Mouse (Mus musculus): ENCODE data around the gene Mks1. TPM values are rescaled to one million over a fixed set of nuclear protein-coding genes. Genes with fewer than 3 reads are reported as not detected.
A peak's percentile ranks its signal among the peaks of the same experiment; 100 is the strongest.

The Mks1 gene
- total and polyA plus RNA-seq, 2 experiments from 2014 or later = 4.4 to 4.5 TPM

DNA sequence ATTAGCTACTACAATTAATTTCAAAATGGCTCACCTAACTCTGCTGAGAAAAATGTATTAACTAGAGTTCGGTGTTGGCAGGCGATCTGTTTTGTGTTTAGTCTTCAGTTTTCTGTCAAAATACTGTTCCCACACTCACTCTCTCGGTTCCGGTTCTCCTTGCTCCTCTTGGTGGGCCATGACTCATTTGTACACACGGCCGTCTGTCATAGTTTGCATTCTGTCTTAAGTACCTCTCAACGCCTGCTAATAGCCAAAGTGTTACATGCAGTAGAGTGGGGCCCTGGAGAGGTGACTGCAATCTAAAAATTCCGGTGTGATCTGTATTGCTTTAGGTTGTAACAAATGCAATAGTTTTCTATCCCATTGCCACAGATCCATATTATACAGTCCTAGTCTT is 12.3 kb upstream of the Mks1 start:
- Histone ChIP-seq H3K4me3 (ENCODE audit: low read depth, low read length) (no peak overlapping the region), H3K9me3 (replicated peaks; ENCODE audit: control insufficient read depth, low read length) (no peaks in the 10 kb centered on the region), H3K4me2 (ENCODE audit: low read depth, low read length) (no peak overlapping the region), H3K27me3 (ENCODE audit: control insufficient read depth, insufficient read depth, low read length) (no peaks in the 10 kb centered on the region), H3K36me3 (replicated peaks; ENCODE audit: control insufficient read depth, insufficient read depth, low read length) (no peaks in the 10 kb centered on the region), H3K27ac (ENCODE audit: low read depth) (no peak overlapping the region), H3K9ac (replicated peaks; ENCODE audit: low read depth, low read length) (no peak overlapping the region), H3K4me1 (ENCODE audit: control insufficient read depth, insufficient read depth) (peaks cover 12% of the 10 kb centered on the region)
- WGBS = 30% methylated on average over 8 of the region's 8 CpGs
- DNase-seq (ENCODE audit: low spot score) (peak; percentile 74), ATAC-seq (ENCODE audit: insufficient read depth, low read depth) (peak; percentile 95)
- no peak for TF ChIP-seq CTCF (IDR thresholded peaks at IDR 0.05; ENCODE audit: low read depth)
- TF ChIP-seq EP300 (IDR thresholded peaks at IDR 0.05; ENCODE audit: low read depth) = no peak

GRCm38 (mm10) chr11:87841436-87841835 is 11.6 kb upstream of the Mks1 start:
- Histone ChIP-seq H3K27ac (ENCODE audit: low read depth) (no peak overlapping the region), H3K27me3 (ENCODE audit: control insufficient read depth, insufficient read depth, low read length) (no peaks in the 10 kb centered on the region), H3K9me3 (replicated peaks; ENCODE audit: control insufficient read depth, low read length) (no peaks in the 10 kb centered on the region), H3K9ac (replicated peaks; ENCODE audit: low read depth, low read length) (no peak overlapping the region), H3K4me3 (ENCODE audit: low read depth, low read length) (no peak overlapping the region), H3K4me2 (ENCODE audit: low read depth, low read length) (no peak overlapping the region), H3K4me1 (ENCODE audit: control insufficient read depth, insufficient read depth) (peaks cover 12% of the 10 kb centered on the region), H3K36me3 (replicated peaks; ENCODE audit: control insufficient read depth, insufficient read depth, low read length) (no peaks in the 10 kb centered on the region)
- ATAC-seq (ENCODE audit: insufficient read depth, low read depth) = no peak
- no peak for DNase-seq (ENCODE audit: low spot score)
- TF ChIP-seq EP300 (IDR thresholded peaks at IDR 0.05; ENCODE audit: low read depth) = no peak
- TF ChIP-seq CTCF (IDR thresholded peaks at IDR 0.05; ENCODE audit: low read depth) = no peak
- 80% methylated on average over 3 of the region's 3 CpGs for WGBS

DNA sequence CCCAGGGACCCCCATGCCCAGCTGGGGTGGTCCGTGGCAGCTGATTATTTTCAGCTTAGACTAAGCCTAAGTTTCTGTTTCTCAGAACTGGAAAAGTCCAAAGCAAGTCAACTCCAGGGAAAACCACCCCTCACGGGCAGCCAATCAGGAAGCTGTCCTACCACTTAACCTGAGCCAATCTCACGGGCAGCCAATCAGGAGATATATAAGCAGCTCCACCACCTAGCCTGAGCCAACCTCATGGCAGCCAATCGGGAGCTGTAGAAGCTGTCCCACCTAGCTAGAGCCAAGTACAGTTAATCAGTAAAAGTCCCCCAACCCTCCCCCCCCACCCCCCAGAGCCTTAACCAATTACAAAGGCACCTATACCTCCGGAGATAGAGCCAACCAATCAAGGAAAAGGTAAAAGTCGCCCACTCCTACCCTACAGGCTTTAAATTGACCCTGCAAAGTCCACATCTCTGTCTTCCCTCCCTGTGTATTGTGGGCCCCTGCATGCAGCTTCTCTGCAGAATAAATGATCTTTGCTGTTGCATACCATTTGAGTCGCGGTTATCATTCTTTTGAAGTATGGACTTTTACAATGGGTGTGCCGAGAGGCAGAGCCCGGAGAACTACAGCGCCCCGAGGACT is 5.9 kb upstream of the Mks1 start:
- 70% methylated on average over 12 of the region's 12 CpGs for WGBS
- Histone ChIP-seq H3K4me1 (ENCODE audit: control insufficient read depth, insufficient read depth) (no peaks in the 10 kb centered on the region), H3K27me3 (ENCODE audit: control insufficient read depth, insufficient read depth, low read length) (no peaks in the 10 kb centered on the region), H3K9ac (replicated peaks; ENCODE audit: low read depth, low read length) (no peak overlapping the region), H3K9me3 (replicated peaks; ENCODE audit: control insufficient read depth, low read length) (no peaks in the 10 kb centered on the region), H3K4me3 (ENCODE audit: low read depth, low read length) (no peak overlapping the region), H3K27ac (ENCODE audit: low read depth) (no peak overlapping the region), H3K36me3 (replicated peaks; ENCODE audit: control insufficient read depth, insufficient read depth, low read length) (no peaks in the 10 kb centered on the region), H3K4me2 (ENCODE audit: low read depth, low read length) (no peak overlapping the region)
- ATAC-seq (ENCODE audit: insufficient read depth, low read depth) = no peak
- DNase-seq (ENCODE audit: low spot score) = no peak
- TF ChIP-seq EP300 (IDR thresholded peaks at IDR 0.05; ENCODE audit: low read depth) = no peak
- TF ChIP-seq CTCF (IDR thresholded peaks at IDR 0.05; ENCODE audit: low read depth) = no peak

- H3K4me3 ChIP-seq (ENCODE audit: low read depth, low read length) = no peak overlapping the region
- no peaks in the 10 kb centered on the region for H3K36me3 ChIP-seq (replicated peaks; ENCODE audit: control insufficient read depth, insufficient read depth, low read length)
- peaks cover 3% of the 10 kb centered on the region; the same call in 1 of the 2 replicates for H3K4me1 ChIP-seq (ENCODE audit: control insufficient read depth, insufficient read depth)
- no peak overlapping the region for H3K4me2 ChIP-seq (ENCODE audit: low read depth, low read length)
- TF ChIP-seq CTCF (IDR thresholded peaks at IDR 0.05; ENCODE audit: low read depth) = no peak
- no peak for TF ChIP-seq EP300 (IDR thresholded peaks at IDR 0.05; ENCODE audit: low read depth)
- H3K27ac ChIP-seq (ENCODE audit: low read depth) = no peak overlapping the region
- H3K27me3 ChIP-seq (ENCODE audit: control insufficient read depth, insufficient read depth, low read length) = no peaks in the 10 kb centered on the region
- WGBS = 35% methylated on average over 6 of the region's 6 CpGs
- no peak overlapping the region for H3K9ac ChIP-seq (replicated peaks; ENCODE audit: low read depth, low read length)
- peak; percentile 75 for ATAC-seq (ENCODE audit: insufficient read depth, low read depth)
- H3K9me3 ChIP-seq (replicated peaks; ENCODE audit: control insufficient read depth, low read length) = no peaks in the 10 kb centered on the region
- no peak for DNase-seq (ENCODE audit: low spot score)
Observed at GRCm38 (mm10) chr11:87847884-87848283, 5.1 kb upstream of the Mks1 start.

GRCm38 (mm10) chr11:87853597-87853954 is 561 bp downstream of the Mks1 start:
- Histone ChIP-seq H3K9ac (replicated peaks; ENCODE audit: low read depth, low read length) (peak overlapping the region; percentile 51), H3K27me3 (ENCODE audit: control insufficient read depth, insufficient read depth, low read length) (no peaks in the 10 kb centered on the region), H3K4me1 (ENCODE audit: control insufficient read depth, insufficient read depth) (peaks cover 6% of the 10 kb centered on the region), H3K36me3 (replicated peaks; ENCODE audit: control insufficient read depth, insufficient read depth, low read length) (peaks cover 19% of the 10 kb centered on the region), H3K4me2 (ENCODE audit: low read depth, low read length) (peak overlapping the region; percentile 91), H3K27ac (ENCODE audit: low read depth) (peak overlapping the region; percentile 56), H3K4me3 (ENCODE audit: low read depth, low read length) (peak overlapping the region; percentile 70), H3K9me3 (replicated peaks; ENCODE audit: control insufficient read depth, low read length) (no peaks in the 10 kb centered on the region)
- DNase-seq (ENCODE audit: low spot score) = no peak
- WGBS = 45% methylated on average over 8 of the region's 8 CpGs
- no peak for TF ChIP-seq CTCF (IDR thresholded peaks at IDR 0.05; ENCODE audit: low read depth)
- TF ChIP-seq EP300 (IDR thresholded peaks at IDR 0.05; ENCODE audit: low read depth) = no peak
- ATAC-seq (ENCODE audit: insufficient read depth, low read depth) = peak; percentile 15; the same call in 1 of the 2 replicates

DNA sequence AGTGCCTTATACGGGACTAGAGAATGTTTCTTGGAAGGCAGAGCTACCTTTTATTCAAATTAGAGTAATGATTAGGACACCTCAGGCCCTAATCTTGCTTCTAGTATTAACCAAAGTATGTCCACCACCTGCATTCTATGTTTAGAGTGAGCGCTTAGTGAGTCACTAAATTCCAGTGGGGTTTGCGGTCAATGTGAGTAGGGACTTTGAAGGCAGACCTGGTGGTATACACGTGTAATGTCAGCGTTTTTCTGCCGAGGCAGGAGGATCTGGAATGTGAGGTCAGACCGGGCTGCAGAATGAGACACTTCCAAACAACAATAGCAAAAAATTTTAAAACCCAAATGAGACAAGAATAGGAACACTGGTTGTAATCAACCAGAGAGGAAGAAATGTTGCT is 1.5 kb downstream of the Mks1 start:
- Histone ChIP-seq H3K4me3 (ENCODE audit: low read depth, low read length) (no peak overlapping the region), H3K9me3 (replicated peaks; ENCODE audit: control insufficient read depth, low read length) (no peaks in the 10 kb centered on the region), H3K9ac (replicated peaks; ENCODE audit: low read depth, low read length) (no peak overlapping the region), H3K4me1 (ENCODE audit: control insufficient read depth, insufficient read depth) (peaks cover 6% of the 10 kb centered on the region), H3K4me2 (ENCODE audit: low read depth, low read length) (no peak overlapping the region), H3K36me3 (replicated peaks; ENCODE audit: control insufficient read depth, insufficient read depth, low read length) (peaks cover 19% of the 10 kb centered on the region), H3K27ac (ENCODE audit: low read depth) (no peak overlapping the region), H3K27me3 (ENCODE audit: control insufficient read depth, insufficient read depth, low read length) (no peaks in the 10 kb centered on the region)
- no peak for ATAC-seq (ENCODE audit: insufficient read depth, low read depth)
- 81% methylated on average over 7 of the region's 7 CpGs for WGBS
- DNase-seq (ENCODE audit: low spot score) = no peak
- no peak for TF ChIP-seq EP300 (IDR thresholded peaks at IDR 0.05; ENCODE audit: low read depth)
